Mouse (Mus musculus) limb, embryonic 14.5 days (tissue): Measurements from ENCODE around the gene Tspan14. TPM values are rescaled to one million over a fixed set of nuclear protein-coding genes. Genes with fewer than 3 reads are reported as not detected.
A peak's percentile ranks its signal among the peaks of the same experiment; 100 is the strongest.

Experiments used
- ATAC-seq: fragments of 200-750 bp; cut with Nextera tagmentation; 2 replicates; pipeline ENCODE4 v1.8.0; 2017; ENCODE audit warnings: low read depth, moderate number of reproducible peaks, moderate TSS enrichment; ENCODE audit not compliant: low FRiP score
- DNase-seq: peaks from one replicate; pipeline ENCODE4 v3.0.0-alpha.2; 2015; ENCODE audit warnings: low spot score
- H3K27ac ChIP-seq: fragments of 300-500 bp; sonication (generic); replicated peaks from 2 replicates; pipeline ENCODE4 v1.5.1; 2014; ENCODE audit warnings: low read depth, mild to moderate bottlenecking, low read length, moderate library complexity, mixed read lengths
- H3K27me3 ChIP-seq: fragments of 300-500 bp; sonication (generic); 2 replicates; pipeline ENCODE4 v1.6.1; 2014; ENCODE audit warnings: low read length, mixed read lengths; ENCODE audit not compliant: control insufficient read depth, insufficient read depth
- H3K36me3 ChIP-seq: fragments of 300-500 bp; sonication (generic); 2 replicates; pipeline ENCODE4 v1.6.1; 2014; ENCODE audit warnings: mild to moderate bottlenecking, low read length, moderate library complexity, mixed read lengths; ENCODE audit not compliant: control insufficient read depth, insufficient read depth
- H3K4me1 ChIP-seq: fragments of 300-500 bp; sonication (generic); 2 replicates; pipeline ENCODE4 v1.6.1; 2014; ENCODE audit warnings: antibody characterized with exemption, low read length, mixed read lengths; ENCODE audit not compliant: control insufficient read depth, insufficient read depth
- H3K4me2 ChIP-seq: fragments of 300-500 bp; sonication (generic); replicated peaks from 2 replicates; pipeline ENCODE4 v1.6.1; 2014; ENCODE audit warnings: low read depth, mild to moderate bottlenecking, low read length, moderate library complexity; ENCODE audit not compliant: severe bottlenecking
- H3K4me3 ChIP-seq: fragments of 300-500 bp; sonication (generic); replicated peaks from 2 replicates; pipeline ENCODE4 v1.5.1; 2014; ENCODE audit warnings: low read length
- H3K9ac ChIP-seq: fragments of 300-500 bp; sonication (generic); 2 replicates; pipeline ENCODE4 v1.6.1; 2014; ENCODE audit warnings: mild to moderate bottlenecking, low read depth, low read length, moderate library complexity; ENCODE audit not compliant: severe bottlenecking
- H3K9me3 ChIP-seq: fragments of 300-500 bp; sonication (generic); 2 replicates; pipeline ENCODE4 v1.6.1; 2016; ENCODE audit warnings: low read length; ENCODE audit not compliant: control insufficient read depth
- POLR2A ChIP-seq: fragments of 200-500 bp; IDR thresholded peaks from 2 replicates; pipeline ENCODE4 v1.8.0; 2012; ENCODE audit warnings: inconsistent platforms, mild to moderate bottlenecking, moderate library complexity, borderline replicate concordance; ENCODE audit not compliant: insufficient read depth, insufficient read length; ENCODE audit errors: extremely low read depth
- WGBS: fragments of 180-500 bp; shearing (Covaris S2); extraction: QIAGEN DNeasy Blood & Tissue Kit; methylation state at CpG from one replicate; pipeline ENCODE4 v1.1.7; 2014; 5-methylcytosine and 5-hydroxymethylcytosine counted together
- polyA plus RNA-seq, 2 experiments: library from polyadenylated mRNA; depleted of rRNA in 1 of 2; stranded (reverse) in 1 of 2; unstranded in 1 of 2; fragments of >200 nt; fragmentation: Nextera tagmentation in 1 of 2; extraction: Ambion mirVana in 1 of 2; gene quantifications; 2 replicates each; pipeline versions ENCODE4 v1.2.1 to v1.2.3; 2012 to 2014

Tspan14 gene
- 75.2 and 81.8 TPM in 2 replicates for polyA plus RNA-seq (2012; rRNA removed)
- polyA plus RNA-seq (2014; fragmentation: Nextera tagmentation; extraction: Ambion mirVana): 75.5 and 80.0 TPM in 2 replicates

GRCm38 (mm10) chr14:40966392-40966861 is at the start of gene Tspan14:
Tspan14 (minus strand) TSS chr14:40966807.
- H3K4me1 ChIP-seq: peaks cover 30% of the 10 kb centered on the region
- no peak for DNase-seq
- 0% methylated on average over 10 of the region's 54 CpGs for WGBS
- peak within 1 kb of the TSS; percentile 84 for H3K4me3 ChIP-seq
- H3K9me3 ChIP-seq: no peaks in the 10 kb centered on the region
- peak within 1 kb of the TSS; percentile 92 for H3K9ac ChIP-seq
- peak within 1 kb of the TSS; percentile 76 for H3K4me2 ChIP-seq
- 0 out of 2 replicates have a peak, but pooled peaks have one; percentile 48 for TF ChIP-seq POLR2A
- H3K27me3 ChIP-seq: no peaks in the 10 kb centered on the region
- peak; percentile 54 for ATAC-seq
- H3K36me3 ChIP-seq: no peaks in the 10 kb centered on the region
- peak within 1 kb of the TSS; percentile 84 for H3K27ac ChIP-seq

GRCm38 (mm10) chr14:41014701-41015240 is 48.2 kb upstream of the Tspan14 start:
- 0 out of 2 replicates have a peak, but pooled peaks cover 7% of the 10 kb centered on the region for H3K4me1 ChIP-seq
- WGBS: 76% methylated on average over 5 of the region's 5 CpGs
- H3K4me3 ChIP-seq: no peak overlapping the region
- H3K9ac ChIP-seq: no peak overlapping the region
- H3K27me3 ChIP-seq: no peaks in the 10 kb centered on the region
- no peaks in the 10 kb centered on the region for H3K36me3 ChIP-seq
- no peak overlapping the region for H3K4me2 ChIP-seq
- no peaks in the 10 kb centered on the region for H3K9me3 ChIP-seq
- no peak overlapping the region for H3K27ac ChIP-seq
- TF ChIP-seq POLR2A: no peak
- DNase-seq (no peak), ATAC-seq (no peak)

GRCm38 (mm10) chr14:41013630-41014613 is 47.3 kb upstream of the Tspan14 start, which contains the start of gene Fam213a:
Fam213a (minus strand) TSS chr14:41013788.
- no peaks in the 10 kb centered on the region for H3K27me3 ChIP-seq
- 0 out of 2 replicates have a peak, but pooled peaks cover 7% of the 10 kb centered on the region for H3K4me1 ChIP-seq
- H3K4me3 ChIP-seq: peak within 1 kb of the TSS; percentile 47
- H3K4me2 ChIP-seq: peak within 1 kb of the TSS; percentile 73
- peak; percentile 95 for ATAC-seq
- no peaks in the 10 kb centered on the region for H3K9me3 ChIP-seq
- no peak within 1 kb of the TSS for H3K27ac ChIP-seq
- peak within 1 kb of the TSS; percentile 65 for H3K9ac ChIP-seq
- H3K36me3 ChIP-seq: no peaks in the 10 kb centered on the region
- TF ChIP-seq POLR2A: peak; percentile 58; the same call in 1 of the 2 replicates
- DNase-seq: peak; percentile 89
- whole genome bisulfite sequencing: 2% methylated on average over 32 of the region's 32 CpGs

- no peak for TF ChIP-seq POLR2A
- no peaks in the 10 kb centered on the region for H3K9me3 ChIP-seq
- WGBS: 20% methylated on average over 9 of the region's 9 CpGs
- H3K4me3 ChIP-seq: peak overlapping the region; percentile 47
- peak overlapping the region; percentile 73 for H3K4me2 ChIP-seq
- peak overlapping the region; percentile 65 for H3K9ac ChIP-seq
- ATAC-seq (no peak), DNase-seq (no peak)
- H3K36me3 ChIP-seq: no peaks in the 10 kb centered on the region
- no peak overlapping the region for H3K27ac ChIP-seq
- H3K27me3 ChIP-seq: no peaks in the 10 kb centered on the region
- 0 out of 2 replicates have a peak, but pooled peaks cover 7% of the 10 kb centered on the region for H3K4me1 ChIP-seq
These were observed 46.5 kb upstream of the Tspan14 start for GRCm38 (mm10) chr14:41013143-41013542.

- H3K9me3 ChIP-seq: no peaks in the 10 kb centered on the region
- no peak overlapping the region for H3K4me2 ChIP-seq
- WGBS: 77% methylated on average over 3 of the region's 3 CpGs
- DNase-seq (no peak), ATAC-seq (no peak)
- H3K27ac ChIP-seq: no peak overlapping the region
- H3K36me3 ChIP-seq: no peaks in the 10 kb centered on the region
- no peak overlapping the region for H3K4me3 ChIP-seq
- 0 out of 2 replicates have a peak, but pooled peaks cover 7% of the 10 kb centered on the region for H3K4me1 ChIP-seq
- H3K27me3 ChIP-seq: no peaks in the 10 kb centered on the region
- TF ChIP-seq POLR2A: no peak
- H3K9ac ChIP-seq: no peak overlapping the region
These were observed 45.3 kb upstream of the Tspan14 start for GRCm38 (mm10) chr14:41011916-41012315.
